Mouse (Mus musculus): ENCODE measurements around the gene Ptpn9. TPM values are rescaled to one million over a fixed set of nuclear protein-coding genes. Genes with fewer than 3 reads are reported as not detected.

Ptpn9 gene
- total and polyA plus RNA-seq, 3 experiments = 10.4 to 21.3 (median 10.4) TPM

DNA sequence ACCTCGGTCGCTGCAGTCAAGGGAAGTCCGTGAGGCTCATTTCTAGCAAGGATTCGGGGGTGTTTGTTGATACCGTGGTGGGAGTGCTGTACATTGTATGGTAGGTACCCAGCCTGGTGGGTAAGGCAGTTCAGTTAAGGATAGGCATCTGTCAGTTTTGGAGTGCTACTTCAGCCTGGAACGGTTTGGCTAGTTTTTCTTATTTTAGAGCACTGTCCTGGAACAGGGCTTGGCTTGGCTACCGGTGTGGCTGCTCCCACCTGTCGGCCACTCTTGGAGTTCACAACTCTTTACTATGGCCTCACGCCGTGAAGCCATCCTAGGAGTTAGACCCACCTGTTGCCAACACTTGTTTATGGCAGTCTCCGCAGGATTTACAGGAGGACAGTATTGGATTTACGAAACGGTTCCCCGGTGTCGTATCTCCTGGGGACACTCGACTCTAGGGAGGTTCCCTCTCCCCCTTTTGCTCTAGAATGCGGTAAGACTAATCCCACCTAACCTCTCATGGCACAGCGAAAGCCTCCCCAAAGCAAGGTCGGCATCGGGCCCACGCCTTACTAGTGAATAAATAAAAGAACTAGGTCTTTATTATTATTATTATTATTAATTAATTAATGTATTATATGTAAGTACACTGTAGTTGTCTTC, 79.6 kb downstream of the Ptpn9 start:
- Histone ChIP-seq H3K79me2 (replicated peaks; ENCODE audit: control insufficient read depth, extremely low read depth, insufficient read depth, poor library complexity, severe bottlenecking) (peaks cover 21% of the 10 kb centered on the region), H3K4me1 (ENCODE audit: control insufficient read depth in 1 of 2, insufficient read depth in 2 of 2) (peaks cover 0 to 23% of the 10 kb centered on the region in 2 experiments; a peak in 2 of 4 replicates), H3K9me3 (replicated peaks; ENCODE audit: low read length) (no peaks in the 10 kb centered on the region), H3K36me3 (replicated peaks in 1 of 2; ENCODE audit: control insufficient read depth in 1 of 2, insufficient read depth in 1 of 2, low read length in 1 of 2) (peaks cover 0 to 6% of the 10 kb centered on the region in 2 experiments), H3K9ac (ENCODE audit: insufficient read depth, low read depth) (peak overlapping the region; percentile 68), H3K4me2 (ENCODE audit: insufficient read depth, low read depth, poor library complexity, severe bottlenecking) (peak overlapping the region; percentile 99), H3K27ac (ENCODE audit: insufficient read depth, low read depth) (peak overlapping the region; percentile 70), H3K27me3 (replicated peaks) (no peaks in the 10 kb centered on the region), H3K4me3 (replicated peaks in 1 of 3; ENCODE audit: low read depth in 2 of 3, low read length in 2 of 3, poor library complexity in 1 of 3) (peak overlapping the region; percentile 52 to 80 (median 68))
- in situ Hi-C loops (cut with MboI; ENCODE audit: low pct_ligation_motif_present, low pct_unique_long_range_greater_than_20kb, low sequenced_read_pairs) = no loop called here
- dilution Hi-C loops (cut with MboI; ENCODE audit: extremely low pct_ligation_motif_present, extremely low pct_unique_long_range_greater_than_20kb, low sequenced_read_pairs) = no loop called here
- peak; percentile 61 for DNase-seq (ENCODE audit: extremely low read depth)
- TF ChIP-seq MYC (IDR thresholded peaks at IDR 0.05; ENCODE audit: low read depth, low read length) (0 out of 2 replicates have a peak, but pooled peaks have one; percentile 19), ZNF384 (IDR thresholded peaks at IDR 0.05; ENCODE audit: low read depth, low read length) (no peak), RAD21 (IDR thresholded peaks at IDR 0.05; ENCODE audit: low read depth, low read length) (peak; percentile 21), ETS1 (conservative IDR thresholded peaks at IDR 0.05; ENCODE audit: low read depth, low read length) (no peak), ZMIZ1 (IDR thresholded peaks at IDR 0.05; ENCODE audit: low read depth, low read length) (peak; percentile 31; the same call in 1 of the 2 replicates), BHLHE40 (IDR thresholded peaks at IDR 0.05; ENCODE audit: low read depth, low read length) (no peak), CTCF (conservative IDR thresholded peaks at IDR 0.05 in 1 of 2, IDR thresholded peaks at IDR 0.05 in 1 of 2; ENCODE audit: low read depth in 2 of 2, low read length in 2 of 2) (peak in 1 of 2 experiments; percentile 53; a peak in 2 of 4 replicates), TCF12 (IDR thresholded peaks at IDR 0.05; ENCODE audit: low read depth, low read length) (0 out of 2 replicates have a peak, but pooled peaks have one; percentile 23), KAT2A (IDR thresholded peaks at IDR 0.05; ENCODE audit: insufficient replicate concordance, low read length) (no peak), POLR2AphosphoS2 (IDR thresholded peaks at IDR 0.05; ENCODE audit: low read depth, low read length) (no peak), SMC3 (IDR thresholded peaks at IDR 0.05; ENCODE audit: low read depth, low read length) (peak; percentile 25), ZKSCAN1 (IDR thresholded peaks at IDR 0.05; ENCODE audit: borderline replicate concordance, low read depth, low read length) (no peak), GABPA (IDR thresholded peaks at IDR 0.05; ENCODE audit: insufficient replicate concordance, low read depth, low read length) (no peak), UBTF (IDR thresholded peaks at IDR 0.05; ENCODE audit: low read depth, low read length) (0 out of 2 replicates have a peak, but pooled peaks have one; percentile 30), ELF1 (IDR thresholded peaks at IDR 0.05; ENCODE audit: low read depth, low read length) (no peak), JUN (IDR thresholded peaks at IDR 0.05; ENCODE audit: insufficient read depth, low read depth, low read length) (no peak), MAX (IDR thresholded peaks at IDR 0.05; ENCODE audit: low read length) (no peak), NELFE (IDR thresholded peaks at IDR 0.05; ENCODE audit: low read depth, low read length) (no peak), CHD1 (IDR thresholded peaks at IDR 0.05; ENCODE audit: low read depth, low read length) (0 out of 2 replicates have a peak, but pooled peaks have one; percentile 2), NRF1 (IDR thresholded peaks at IDR 0.05; ENCODE audit: low read depth, low read length) (no peak), ZC3H11A (IDR thresholded peaks at IDR 0.05; ENCODE audit: low read depth, low read length) (no peak)

Measured in CH12.LX (cell line).